Mouse (Mus musculus): ENCODE measurements around the gene Gm21760. TPM values are rescaled to one million over a fixed set of nuclear protein-coding genes. Genes with fewer than 3 reads are reported as not detected.
"Not testable (repeated sequence)": the region's sequence is repeated elsewhere in the genome, so short reads cannot be mapped to it uniquely, and the experiment has no call there.

Gm21760 gene
- total RNA-seq (2015; ENCODE audit: low replicate concordance) = not detected in 2 replicates
- total RNA-seq (2017; ENCODE audit: low replicate concordance) = not detected in 2 replicates

DNA sequence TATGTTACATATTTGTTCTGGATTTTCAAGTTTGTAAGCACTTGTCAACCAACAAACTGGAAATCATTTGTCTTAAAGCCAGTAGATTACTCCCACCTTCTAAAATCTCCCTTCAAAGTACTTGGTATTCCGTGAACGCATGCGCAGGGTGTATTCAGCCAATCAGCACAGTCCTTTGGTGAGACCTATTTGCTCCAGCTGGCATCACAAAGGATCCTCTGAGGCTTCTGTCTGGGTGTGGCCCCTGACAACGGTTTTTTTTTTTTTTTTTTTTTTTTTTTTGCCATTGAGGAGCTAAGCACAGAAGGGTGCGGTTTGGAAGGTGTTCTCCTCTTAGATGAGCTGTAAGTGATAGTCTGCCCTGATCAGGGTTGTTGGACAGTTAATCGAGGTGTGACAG, at the start of gene Gm21760:
Gene Gm21760, plus strand, starts transcription at position 301 of the 400 bp plus-strand sequence.
- not testable (repeated sequence) for ATAC-seq (replicated peaks; ENCODE audit: low FRiP score, poor library complexity, severe bottlenecking)

All from erythroid progenitor cell, adult 5-6 weeks (primary cell).